Mouse (Mus musculus) heart, embryonic 10.5 days (tissue): ENCODE measurements around the gene Kcnip3. TPM values are rescaled to one million over a fixed set of nuclear protein-coding genes. Genes with fewer than 3 reads are reported as not detected.

Source experiments
- DNase-seq: peaks from one replicate; pipeline ENCODE4 v3.0.0-alpha.2; 2017; ENCODE audit warnings: low spot score
- H3K27ac ChIP-seq: fragments of 300-500 bp; sonication (generic); 2 replicates; pipeline ENCODE4 v1.5.1; 2016; ENCODE audit warnings: mild to moderate bottlenecking
- H3K27me3 ChIP-seq: fragments of 300-500 bp; sonication (generic); 2 replicates; pipeline ENCODE4 v1.6.1; 2016; ENCODE audit warnings: mild to moderate bottlenecking; ENCODE audit not compliant: poor library complexity, insufficient read depth, severe bottlenecking
- H3K36me3 ChIP-seq: fragments of 300-500 bp; sonication (generic); 2 replicates; pipeline ENCODE4 v1.6.1; 2016; ENCODE audit warnings: mild to moderate bottlenecking, moderate library complexity
- H3K4me1 ChIP-seq: fragments of 300-500 bp; sonication (generic); 2 replicates; pipeline ENCODE4 v1.6.1; 2016; ENCODE audit warnings: mild to moderate bottlenecking
- H3K4me3 ChIP-seq: fragments of 300-500 bp; sonication (generic); 2 replicates; pipeline ENCODE4 v1.5.1; 2016; ENCODE audit warnings: mild to moderate bottlenecking, moderate library complexity
- H3K9me3 ChIP-seq: fragments of 300-500 bp; sonication (generic); 2 replicates; pipeline ENCODE4 v1.6.1; 2016; ENCODE audit warnings: mild to moderate bottlenecking, moderate library complexity
- WGBS: fragments of 180-500 bp; shearing (Covaris S2); methylation state at CpG from one replicate; pipeline ENCODE4 v1.1.7; 2016; 5-methylcytosine and 5-hydroxymethylcytosine counted together
- polyA plus RNA-seq: library from polyadenylated mRNA; unstranded; fragments of >200 nt; fragmentation: Nextera tagmentation; extraction: Ambion mirVana; gene quantifications from 2 replicates; pipeline ENCODE4 v1.2.1, GENCODE M21; 2016

The Kcnip3 gene
- polyA plus RNA-seq, result 1.7 and 2.1 TPM in 2 replicates

DNA sequence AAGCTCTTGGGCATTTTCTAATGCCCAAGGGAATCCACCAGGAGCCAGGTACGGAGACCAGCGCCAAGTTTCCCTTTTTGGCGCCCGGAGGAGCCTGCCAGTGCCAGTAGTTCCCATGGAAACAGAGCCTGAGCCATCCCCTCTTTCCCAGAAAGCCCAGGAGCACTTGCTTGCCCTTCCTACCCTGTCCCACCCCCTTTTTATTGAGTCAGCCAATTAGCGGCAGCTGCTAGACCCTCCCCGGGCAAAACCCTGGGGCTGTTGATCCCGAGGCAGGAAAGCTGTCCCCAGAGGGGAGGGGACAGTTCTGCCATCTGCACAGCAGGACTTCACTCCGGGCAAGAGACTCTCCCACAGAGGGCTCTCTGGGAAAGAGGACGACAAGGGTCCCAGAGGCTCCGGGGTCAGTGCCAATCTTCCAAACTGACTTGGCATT, at the start of gene Kcnip3:
Kcnip3 (minus strand) TSS at position 89 of the 436 bp plus-strand sequence.
- WGBS, result 2% methylated on average over 10 of the region's 10 CpGs
- DNase-seq, result no peak
- H3K27ac ChIP-seq, result peak within 1 kb of the TSS; percentile 64; the same call in 1 of the 2 replicates

GRCm38 (mm10) chr2:127559070-127559966, 37.4 kb upstream of the Kcnip3 start:
- 18% methylated on average over 18 of the region's 18 CpGs for WGBS
- peak; percentile 93 for DNase-seq
- H3K4me1 ChIP-seq, result no peaks in the 10 kb centered on the region
- H3K9me3 ChIP-seq, result no peaks in the 10 kb centered on the region
- peak overlapping the region; percentile 27; the same call in 1 of the 2 replicates for H3K4me3 ChIP-seq
- H3K27ac ChIP-seq, result no peak overlapping the region
- H3K27me3 ChIP-seq, result peaks cover 24% of the 10 kb centered on the region
- no peaks in the 10 kb centered on the region for H3K36me3 ChIP-seq

More for the DNA sequence above, at the start of gene Kcnip3:
- peaks cover 31% of the 10 kb centered on the region; the same call in 1 of the 2 replicates for H3K27me3 ChIP-seq
- H3K4me3 ChIP-seq, result peak within 1 kb of the TSS; percentile 53
- peaks cover 30% of the 10 kb centered on the region for H3K4me1 ChIP-seq
- H3K36me3 ChIP-seq, result no peaks in the 10 kb centered on the region
- H3K9me3 ChIP-seq, result no peaks in the 10 kb centered on the region

DNA sequence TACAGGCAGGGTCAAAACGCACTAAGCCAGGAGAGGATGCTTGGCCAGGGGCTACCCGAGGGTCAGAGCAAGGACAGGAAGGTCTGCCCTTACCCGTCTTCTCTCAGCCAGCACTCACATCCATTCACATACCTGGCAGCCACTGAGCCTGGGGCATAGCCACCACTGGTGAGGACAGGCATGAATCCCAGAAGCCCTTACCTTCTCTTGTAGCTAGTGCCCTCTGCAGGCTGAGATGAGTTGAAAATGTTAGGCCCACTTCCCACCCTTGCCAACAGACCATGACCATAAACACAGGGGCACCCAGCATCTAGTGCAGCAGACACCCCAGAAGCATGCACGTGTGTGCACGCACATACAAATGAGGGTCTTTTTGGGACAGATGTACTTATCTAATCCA, 29.2 kb upstream of the Kcnip3 start:
- WGBS, result 48% methylated on average over 5 of the region's 5 CpGs
- H3K4me1 ChIP-seq, result peaks cover 9% of the 10 kb centered on the region
- H3K9me3 ChIP-seq, result no peaks in the 10 kb centered on the region
- H3K27ac ChIP-seq, result no peak overlapping the region
- H3K4me3 ChIP-seq, result no peak overlapping the region
- H3K36me3 ChIP-seq, result no peaks in the 10 kb centered on the region
- DNase-seq, result no peak
- H3K27me3 ChIP-seq, result peaks cover 13% of the 10 kb centered on the region; the same call in 1 of the 2 replicates

GRCm38 (mm10) chr2:127550446-127550845, 28.6 kb upstream of the Kcnip3 start:
- 56% methylated on average over 1 of the region's 1 CpGs for WGBS
- no peak overlapping the region for H3K4me3 ChIP-seq
- H3K36me3 ChIP-seq, result no peaks in the 10 kb centered on the region
- no peak for DNase-seq
- H3K27me3 ChIP-seq, result peaks cover 11% of the 10 kb centered on the region; the same call in 1 of the 2 replicates
- H3K9me3 ChIP-seq, result no peaks in the 10 kb centered on the region
- H3K27ac ChIP-seq, result no peak overlapping the region
- H3K4me1 ChIP-seq, result peaks cover 9% of the 10 kb centered on the region

GRCm38 (mm10) chr2:127549711-127550110, 27.8 kb upstream of the Kcnip3 start:
- Histone ChIP-seq H3K27ac (no peak overlapping the region), H3K36me3 (no peaks in the 10 kb centered on the region), H3K4me1 (peaks cover 9% of the 10 kb centered on the region), H3K27me3 (peaks cover 17% of the 10 kb centered on the region; the same call in 1 of the 2 replicates), H3K9me3 (no peaks in the 10 kb centered on the region), H3K4me3 (no peak overlapping the region)
- DNase-seq, result no peak

- Histone ChIP-seq H3K4me3 (no peak overlapping the region), H3K27ac (no peak overlapping the region), H3K36me3 (no peaks in the 10 kb centered on the region), H3K9me3 (no peaks in the 10 kb centered on the region), H3K4me1 (peaks cover 9% of the 10 kb centered on the region), H3K27me3 (peaks cover 29% of the 10 kb centered on the region)
- 68% methylated on average over 5 of the region's 5 CpGs for WGBS
- DNase-seq, result no peak
Measured at GRCm38 (mm10) chr2:127548342-127549074, 26.6 kb upstream of the Kcnip3 start.

- Histone ChIP-seq H3K9me3 (no peaks in the 10 kb centered on the region), H3K4me3 (no peak overlapping the region; the same call in 1 of the 2 replicates), H3K36me3 (no peaks in the 10 kb centered on the region), H3K4me1 (peaks cover 11% of the 10 kb centered on the region; the same call in 1 of the 2 replicates), H3K27me3 (peaks cover 90% of the 10 kb centered on the region), H3K27ac (no peak overlapping the region)
- 81% methylated on average over 2 of the region's 2 CpGs for WGBS
- no peak for DNase-seq
Measured at GRCm38 (mm10) chr2:127541697-127542096, 19.8 kb upstream of the Kcnip3 start.

DNA sequence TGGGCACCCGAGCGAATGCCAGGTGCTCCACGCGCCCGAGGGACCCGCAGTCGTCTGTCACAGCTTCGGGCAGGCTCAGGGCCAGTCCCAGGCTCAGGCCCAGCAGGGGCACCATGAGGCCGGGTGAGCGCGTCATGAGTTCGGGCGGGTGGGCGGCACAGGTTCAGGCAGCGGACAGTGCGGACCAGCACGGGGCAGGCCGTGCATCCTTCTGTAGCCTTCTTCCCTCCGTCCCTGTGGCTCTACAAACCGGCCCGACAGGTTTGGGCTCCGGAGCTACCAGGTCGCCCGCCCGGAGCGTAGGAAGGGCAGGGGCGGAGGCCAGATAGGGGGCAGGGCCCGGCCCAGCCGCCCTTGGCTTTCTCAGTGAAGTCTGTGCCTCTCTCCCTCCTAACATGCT, 19.3 kb upstream of the Kcnip3 start, which contains the start of gene Prom2:
Prom2 (minus strand) TSS at position 283 of the 400 bp plus-strand sequence.
- Histone ChIP-seq H3K27ac (0 out of 2 replicates have a peak within 1 kb of the TSS, but pooled peaks have one; percentile 9), H3K4me1 (peaks cover 11% of the 10 kb centered on the region; the same call in 1 of the 2 replicates), H3K4me3 (peak within 1 kb of the TSS; percentile 44), H3K27me3 (peaks cover 91% of the 10 kb centered on the region), H3K9me3 (no peaks in the 10 kb centered on the region), H3K36me3 (no peaks in the 10 kb centered on the region)
- DNase-seq, result no peak
- 3% methylated on average over 29 of the region's 29 CpGs for WGBS

- DNase-seq, result no peak
- Histone ChIP-seq H3K27ac (no peak overlapping the region), H3K36me3 (no peaks in the 10 kb centered on the region), H3K27me3 (peaks cover 97% of the 10 kb centered on the region), H3K4me1 (peaks cover 11% of the 10 kb centered on the region; the same call in 1 of the 2 replicates), H3K9me3 (no peaks in the 10 kb centered on the region), H3K4me3 (no peak overlapping the region)
- 33% methylated on average over 4 of the region's 4 CpGs for WGBS
Measured at GRCm38 (mm10) chr2:127539494-127539893, 17.6 kb upstream of the Kcnip3 start.

DNA sequence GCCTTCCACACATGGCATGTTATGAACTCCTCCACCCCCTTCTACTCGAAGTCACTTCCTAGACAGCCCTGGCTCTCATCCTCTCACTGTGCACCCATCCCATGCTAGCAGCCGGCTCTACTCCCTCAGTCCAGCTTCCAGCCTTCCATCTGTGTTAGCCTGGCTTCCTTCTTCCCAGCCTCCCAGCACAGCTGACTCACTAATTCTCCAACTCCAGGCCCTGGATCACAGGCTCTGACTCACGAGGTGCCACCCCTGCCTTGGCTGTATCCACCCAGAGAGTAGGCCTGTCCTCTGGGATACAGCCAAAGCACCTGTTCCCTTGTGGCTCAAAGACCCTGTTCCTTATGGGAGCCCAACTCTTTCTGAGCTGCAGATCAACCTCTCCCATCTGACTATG, 15.7 kb upstream of the Kcnip3 start:
- DNase-seq, result no peak
- no peak overlapping the region for H3K4me3 ChIP-seq
- no peaks in the 10 kb centered on the region for H3K9me3 ChIP-seq
- WGBS, result 63% methylated on average over 3 of the region's 3 CpGs
- no peaks in the 10 kb centered on the region for H3K36me3 ChIP-seq
- H3K27ac ChIP-seq, result no peak overlapping the region
- H3K27me3 ChIP-seq, result peaks cover 78% of the 10 kb centered on the region
- peaks cover 11% of the 10 kb centered on the region; the same call in 1 of the 2 replicates for H3K4me1 ChIP-seq

GRCm38 (mm10) chr2:127535363-127535762, 13.5 kb upstream of the Kcnip3 start:
- Histone ChIP-seq H3K4me1 (0 out of 2 replicates have a peak, but pooled peaks cover 2% of the 10 kb centered on the region), H3K27me3 (peaks cover 60% of the 10 kb centered on the region), H3K4me3 (no peak overlapping the region), H3K36me3 (no peaks in the 10 kb centered on the region), H3K27ac (no peak overlapping the region), H3K9me3 (no peaks in the 10 kb centered on the region)
- 70% methylated on average over 9 of the region's 9 CpGs for WGBS
- no peak for DNase-seq

DNA sequence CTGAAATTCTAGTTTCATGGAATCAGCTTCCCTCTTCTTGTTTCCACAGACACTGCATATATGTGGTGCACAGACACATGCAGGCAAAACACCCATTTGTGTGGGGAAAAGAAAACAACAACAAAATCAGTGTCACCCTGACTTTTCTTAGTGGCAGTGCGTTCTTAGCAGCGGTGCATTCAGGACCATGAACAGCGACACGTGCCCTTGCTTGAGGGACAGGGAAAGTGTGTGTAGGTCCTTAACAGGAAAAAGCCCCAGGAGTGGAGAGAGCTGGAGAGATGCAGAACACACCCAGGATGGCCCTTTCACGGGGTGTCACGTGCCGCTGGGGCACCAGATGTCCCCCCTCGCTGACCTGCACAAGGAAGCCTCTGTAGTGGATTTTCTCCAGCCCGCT, 10.5 kb upstream of the Kcnip3 start:
- no peak overlapping the region for H3K4me3 ChIP-seq
- 10% methylated on average over 9 of the region's 9 CpGs for WGBS
- no peaks in the 10 kb centered on the region for H3K9me3 ChIP-seq
- H3K4me1 ChIP-seq, result 0 out of 2 replicates have a peak, but pooled peaks cover 3% of the 10 kb centered on the region
- DNase-seq, result no peak
- no peak overlapping the region for H3K27ac ChIP-seq
- H3K36me3 ChIP-seq, result no peaks in the 10 kb centered on the region
- peaks cover 42% of the 10 kb centered on the region for H3K27me3 ChIP-seq
